Mouse (Mus musculus): Measurements from ENCODE around the gene Mettl8.

Gene Mettl8

GRCm38 (mm10) chr2:71055300-71056114 is at the start of gene Mettl8, which contains the start of gene Dcaf17:
Gene Mettl8 (minus strand): TSS chr2:71055583.
Gene Dcaf17 (plus strand): TSS chr2:71055328.
- DNase-seq (ENCODE audit: low spot score), result peak; percentile 85

DNA sequence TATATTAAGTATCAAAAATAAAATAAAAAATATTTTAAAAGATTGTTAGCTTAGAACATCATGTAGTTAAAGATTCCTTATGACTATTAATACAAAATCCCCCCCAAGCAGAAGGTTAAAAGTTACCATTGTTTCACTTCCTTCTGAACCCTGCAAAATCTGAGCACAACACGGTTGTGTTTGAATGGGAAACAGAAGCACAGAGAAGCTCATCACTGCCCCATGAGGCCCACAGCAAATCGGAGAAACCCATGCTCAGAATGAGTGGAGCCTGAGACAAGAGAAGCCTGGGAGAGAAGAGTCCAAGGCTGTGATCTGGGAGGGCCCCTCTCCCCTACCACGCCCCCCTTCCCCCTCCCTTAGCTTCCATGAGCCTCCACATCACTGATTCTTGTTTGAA is 49.3 kb upstream of the Mettl8 start:
- DNase-seq (ENCODE audit: low spot score), result no peak

- no peak for DNase-seq (ENCODE audit: low spot score)
Observed at GRCm38 (mm10) chr2:71103292-71103680, 47.9 kb upstream of the Mettl8 start.

DNA sequence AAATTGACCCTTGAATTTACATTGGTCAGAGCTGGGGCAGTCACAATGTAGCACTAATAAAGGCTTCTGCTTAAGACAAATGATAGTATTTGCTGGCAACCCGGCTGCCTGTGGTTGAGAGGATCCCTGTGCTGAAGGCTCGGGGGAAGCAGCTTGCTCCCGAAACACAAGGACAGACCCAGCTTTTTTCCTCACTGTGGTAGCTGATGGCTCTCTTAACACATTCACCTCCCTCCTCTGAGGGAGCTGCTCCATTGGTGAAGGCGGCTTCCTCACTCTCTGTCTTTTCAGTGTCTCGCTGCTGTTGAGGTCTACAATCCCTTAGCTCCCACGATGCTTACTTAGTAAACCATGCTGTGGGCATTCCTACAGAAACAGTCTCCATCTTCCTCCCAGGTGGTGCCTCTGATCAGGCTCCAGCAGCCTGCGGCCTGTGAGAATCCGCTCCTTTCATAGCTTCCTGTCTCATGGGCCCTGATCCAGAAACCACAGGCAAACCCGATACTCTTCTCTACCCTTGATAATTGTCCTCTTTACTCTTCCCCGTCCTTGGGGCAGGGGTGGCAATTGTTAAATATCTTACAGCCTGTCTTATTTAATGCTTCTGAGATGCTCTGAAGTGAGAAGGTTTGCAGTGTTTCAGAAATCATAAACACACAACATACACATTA is 47.4 kb upstream of the Mettl8 start:
- no peak for DNase-seq (ENCODE audit: low spot score)

GRCm38 (mm10) chr2:71096170-71096569 is 40.8 kb upstream of the Mettl8 start:
- DNase-seq (ENCODE audit: low spot score), result no peak

GRCm38 (mm10) chr2:71090660-71091445 is 35.5 kb upstream of the Mettl8 start:
- no peak for DNase-seq (ENCODE audit: low spot score)

- DNase-seq (ENCODE audit: low spot score), result no peak
Observed at GRCm38 (mm10) chr2:71089766-71090165, 34.4 kb upstream of the Mettl8 start.

GRCm38 (mm10) chr2:71083454-71084193 is 28.2 kb upstream of the Mettl8 start:
- no peak for DNase-seq (ENCODE audit: low spot score)

- no peak for DNase-seq (ENCODE audit: low spot score)
Observed at GRCm38 (mm10) chr2:71082416-71082815, 27.0 kb upstream of the Mettl8 start.

- DNase-seq (ENCODE audit: low spot score), result no peak
Observed at GRCm38 (mm10) chr2:71073828-71074227, 18.4 kb upstream of the Mettl8 start.

GRCm38 (mm10) chr2:71073330-71073729 is 17.9 kb upstream of the Mettl8 start:
- DNase-seq (ENCODE audit: low spot score), result no peak

GRCm38 (mm10) chr2:71071601-71072000 is 16.2 kb upstream of the Mettl8 start:
- no peak for DNase-seq (ENCODE audit: low spot score)

GRCm38 (mm10) chr2:71056115-71056835 is 892 bp upstream of the Mettl8 start:
- no peak for DNase-seq (ENCODE audit: low spot score)

DNA sequence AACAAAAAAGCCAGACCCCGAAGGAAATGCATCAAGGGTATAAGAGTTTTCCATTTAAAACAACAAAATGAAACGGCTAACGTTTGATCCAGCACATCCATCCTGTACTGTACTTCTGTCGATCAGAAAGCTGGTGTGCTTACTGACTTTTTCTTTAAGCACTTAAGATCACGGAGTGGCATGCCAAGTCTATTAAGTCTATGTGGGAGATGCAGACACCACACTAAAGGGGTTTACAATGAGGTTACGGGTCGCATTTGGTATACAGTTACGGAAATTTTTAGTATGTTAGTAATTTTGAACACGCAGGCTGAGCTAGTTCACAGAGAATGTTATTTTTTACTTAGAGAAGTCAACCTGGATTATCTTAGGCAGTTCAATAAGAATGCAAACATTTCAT is 667 bp downstream of the Mettl8 start:
- DNase-seq (ENCODE audit: low spot score), result no peak

DNA sequence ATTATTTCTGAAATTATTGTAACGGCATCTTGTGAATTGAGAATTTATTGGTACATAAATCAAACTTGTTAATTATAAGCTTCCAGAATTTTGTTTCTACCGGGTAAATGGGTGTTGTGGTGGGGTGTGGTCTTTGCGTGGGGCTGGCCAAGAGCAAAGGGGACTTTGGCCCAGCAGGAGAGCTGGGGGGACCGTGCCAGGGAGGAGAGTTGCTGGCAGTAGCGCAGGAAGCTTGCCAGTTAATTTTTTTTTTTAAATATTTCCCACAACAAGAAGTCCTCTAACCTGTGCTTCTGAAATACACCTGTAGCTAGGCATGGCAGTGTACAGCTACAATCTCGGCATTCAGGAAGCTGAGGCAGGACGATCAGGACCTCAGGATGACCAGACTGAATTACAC is 4.9 kb downstream of the Mettl8 start:
- no peak for DNase-seq (ENCODE audit: low spot score)

DNA sequence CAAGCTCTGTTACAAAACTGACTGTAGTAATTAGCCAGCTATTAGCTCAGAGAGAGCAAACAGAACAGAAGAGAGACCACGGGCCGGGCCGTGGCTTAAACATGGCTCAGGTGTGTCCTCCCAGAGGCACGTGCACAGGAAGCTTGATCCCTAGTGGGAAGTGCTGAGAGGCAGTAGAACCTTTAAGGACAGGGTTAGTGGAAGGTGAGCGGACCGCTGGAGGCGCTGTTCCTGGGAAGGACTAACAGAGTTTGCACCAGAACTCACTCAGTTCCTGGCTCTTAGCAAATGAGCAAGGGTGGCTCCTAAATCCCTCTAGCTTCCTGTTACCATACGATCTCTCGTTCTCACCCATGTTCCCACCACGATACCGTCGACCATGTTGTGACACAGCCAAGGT is 6.5 kb downstream of the Mettl8 start:
- no peak for DNase-seq (ENCODE audit: low spot score)

DNA sequence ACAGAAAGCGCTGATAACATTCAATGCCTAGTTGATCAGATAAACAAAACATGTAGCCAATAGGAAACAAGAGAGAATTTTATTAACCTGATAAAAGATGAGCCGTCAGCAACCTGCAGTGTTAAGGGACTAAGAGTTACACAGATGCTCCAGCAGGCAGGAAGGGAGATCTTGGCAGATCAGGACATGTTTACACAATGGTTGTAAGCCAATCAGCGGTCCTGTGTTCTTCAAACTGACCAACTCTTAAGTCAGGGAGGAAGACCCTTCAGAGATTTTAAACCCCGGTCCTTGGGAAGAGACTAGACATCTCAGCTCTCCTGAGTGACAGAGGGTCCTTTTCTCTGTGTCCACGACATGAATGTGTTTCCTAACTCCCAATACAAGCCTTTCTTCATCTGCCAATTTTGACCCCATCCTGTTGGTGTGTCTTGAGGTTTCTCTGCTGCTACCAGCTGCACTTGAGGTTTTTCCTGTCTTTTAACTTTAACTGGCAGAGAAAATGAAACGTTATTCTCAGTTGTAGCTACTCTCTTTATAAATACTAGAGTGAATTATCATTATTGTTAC is 8.5 kb downstream of the Mettl8 start:
- DNase-seq (ENCODE audit: low spot score), result no peak

- DNase-seq (ENCODE audit: low spot score), result no peak
Observed at GRCm38 (mm10) chr2:71046151-71046550, 9.2 kb downstream of the Mettl8 start.

DNA sequence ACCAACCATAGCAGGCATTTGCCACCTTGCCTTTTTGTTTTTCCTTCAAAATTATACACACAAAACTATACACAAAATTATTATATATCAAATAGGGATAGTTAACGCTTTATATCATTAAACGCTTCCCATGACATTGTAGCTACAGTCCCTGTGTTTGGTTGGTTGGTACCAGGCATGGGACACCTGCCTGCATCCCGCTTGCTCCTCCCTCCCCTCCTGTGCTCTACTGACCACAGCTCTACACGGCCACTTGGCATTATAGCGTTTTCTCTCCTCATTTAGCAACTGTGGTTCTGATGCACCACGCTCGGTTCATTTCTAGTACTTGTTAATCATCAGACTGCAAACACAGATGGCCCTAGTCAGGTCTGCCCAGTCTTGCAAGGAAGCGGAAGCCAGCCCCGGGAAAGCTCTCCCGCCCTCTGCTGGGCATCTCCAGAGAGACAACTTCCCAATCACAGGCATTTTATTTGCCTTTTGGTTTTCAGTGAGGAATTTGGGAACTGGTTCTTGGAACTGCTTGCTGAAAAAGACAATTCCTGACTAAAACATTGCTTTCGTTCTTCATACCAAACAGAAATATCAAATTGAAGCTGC is 15.8 kb downstream of the Mettl8 start:
- peak; percentile 69 for DNase-seq (ENCODE audit: low spot score)

- no peak for DNase-seq (ENCODE audit: low spot score)
Observed at GRCm38 (mm10) chr2:71037447-71037846, 17.9 kb downstream of the Mettl8 start.

- no peak for DNase-seq (ENCODE audit: low spot score)
Observed at GRCm38 (mm10) chr2:71033987-71034386, 21.4 kb downstream of the Mettl8 start.
